In genomic region chr8:127148821-127149220, GRCm38 (mm10) we compare ENCODE assay signal across 12 mouse cellular contexts.
DNase-seq lines count a peak whose midpoint lies in the region; ATAC-seq and TF ChIP-seq lines count a peak whose summit lies in the region.
"Had no signal": no experiment of that assay in that cellular context is flagged by ENCODE, and none has a peak within 500 bp of the region (broad histone marks: within the 10 kb centered on the region; RNA-seq: fewer than 3 reads in every experiment).

No protein-coding gene starts in this region.

- no peak for ATAC-seq in forebrain, postnatal 0 days
- no peak for ATAC-seq in forebrain, embryonic 15.5 days (replicated peaks)
- no peak for ATAC-seq in erythroid progenitor cell, adult 5-6 weeks (replicated peaks; ENCODE audit: low FRiP score, poor library complexity, severe bottlenecking)

- DNase-seq in forebrain, postnatal 0 days = peak; percentile 21
- DNase-seq in kidney, postnatal 10 days = peak; percentile 41
- no peak for DNase-seq in kidney, adult 9 months
- peak; percentile 45 for DNase-seq in testis, postnatal 10 days (ENCODE audit: low spot score)
- no peak for DNase-seq in testis, postnatal 14 days (ENCODE audit: low spot score)
- DNase-seq in gastrocnemius, postnatal 4 days (ENCODE audit: low spot score in 2 of 2) = no peak
- DNase-seq: thymus, postnatal 25 days had no signal

- H3K4me3 ChIP-seq in forebrain, postnatal 0 days (ENCODE audit: low read depth, low read length) = no peak overlapping the region
- H3K4me3 ChIP-seq in forebrain, embryonic 15.5 days = no peak overlapping the region
- H3K4me3 ChIP-seq: kidney, embryonic 15.5 days; midbrain, embryonic 12.5 days; stomach, embryonic 15.5 days had no signal

- H3K27me3 ChIP-seq in forebrain, postnatal 0 days (ENCODE audit: insufficient read depth, low read length) = no peaks in the 10 kb centered on the region
- no peaks in the 10 kb centered on the region for H3K27me3 ChIP-seq in forebrain, embryonic 15.5 days
- H3K27me3 ChIP-seq: kidney, embryonic 15.5 days; midbrain, embryonic 12.5 days; stomach, embryonic 15.5 days had no signal

- no peak overlapping the region for H3K4me2 ChIP-seq in forebrain, postnatal 0 days (ENCODE audit: low read depth)
- no peak overlapping the region for H3K4me2 ChIP-seq in forebrain, embryonic 15.5 days (replicated peaks)
- H3K4me2 ChIP-seq: kidney, embryonic 15.5 days; midbrain, embryonic 12.5 days; stomach, embryonic 15.5 days had no signal

- H3K4me1 ChIP-seq in forebrain, postnatal 0 days (ENCODE audit: insufficient read depth) = no peaks in the 10 kb centered on the region
- peaks cover 5% of the 10 kb centered on the region; the same call in 1 of the 2 replicates for H3K4me1 ChIP-seq in forebrain, embryonic 15.5 days

- no peak overlapping the region for H3K9ac ChIP-seq in forebrain, postnatal 0 days
- no peak overlapping the region for H3K9ac ChIP-seq in forebrain, embryonic 15.5 days (replicated peaks)
- H3K9ac ChIP-seq: kidney, embryonic 15.5 days; midbrain, embryonic 12.5 days; stomach, embryonic 15.5 days had no signal

- H3K9me3 ChIP-seq in forebrain, postnatal 0 days (ENCODE audit: low read length) = no peaks in the 10 kb centered on the region
- no peaks in the 10 kb centered on the region for H3K9me3 ChIP-seq in forebrain, embryonic 15.5 days
- H3K9me3 ChIP-seq: kidney, embryonic 15.5 days; midbrain, embryonic 12.5 days; stomach, embryonic 15.5 days had no signal

- no peaks in the 10 kb centered on the region for H3K36me3 ChIP-seq in forebrain, postnatal 0 days (ENCODE audit: insufficient read depth)
- H3K36me3 ChIP-seq in forebrain, embryonic 15.5 days = no peaks in the 10 kb centered on the region
- H3K36me3 ChIP-seq: kidney, embryonic 15.5 days; midbrain, embryonic 12.5 days; stomach, embryonic 15.5 days had no signal

- 36% methylated on average over 7 of the region's 7 CpGs for WGBS in forebrain, postnatal 0 days
- 42% methylated on average over 7 of the region's 7 CpGs for WGBS in forebrain, embryonic 15.5 days

- TF ChIP-seq CTCF in forebrain, postnatal 0 days (IDR thresholded peaks at IDR 0.05; ENCODE audit: low read depth) = no peak

- H3K27ac ChIP-seq in forebrain, postnatal 0 days (ENCODE audit: low read depth, low read length) = no peak overlapping the region
- no peak overlapping the region for H3K27ac ChIP-seq in forebrain, embryonic 15.5 days (replicated peaks)
- H3K27ac ChIP-seq: kidney, embryonic 15.5 days; midbrain, embryonic 12.5 days; stomach, embryonic 15.5 days had no signal

Comparison
In these comparisons a context has a peak if more than half of its experiments do, and no peak if none do; other contexts are left out.
1. DNase-seq: peak in forebrain, postnatal 0 days (single experiment), kidney, postnatal 10 days (single experiment) and testis, postnatal 10 days (single experiment); none in kidney, adult 9 months (single experiment), testis, postnatal 14 days (single experiment) and gastrocnemius, postnatal 4 days (0 of 2).